Mouse (Mus musculus): Measurements from ENCODE around the gene Faap20. TPM values are rescaled to one million over a fixed set of nuclear protein-coding genes. Genes with fewer than 3 reads are reported as not detected.

Faap20 gene
- polyA plus RNA-seq, 1 experiment from 2014 or later, result 70.4 TPM

- Histone ChIP-seq H3K4me3 (ENCODE audit: low read length) (no peak overlapping the region), H3K4me1 (ENCODE audit: control insufficient read depth, insufficient read depth, low read length) (peaks cover 5% of the 10 kb centered on the region; the same call in 1 of the 2 replicates), H3K36me3 (ENCODE audit: control insufficient read depth, insufficient read depth, low read length) (no peaks in the 10 kb centered on the region), H3K27me3 (replicated peaks; ENCODE audit: control insufficient read depth, insufficient read depth, low read length) (no peaks in the 10 kb centered on the region), H3K9ac (ENCODE audit: low read depth, low read length) (no peak overlapping the region), H3K9me3 (ENCODE audit: control insufficient read depth, low read length) (no peaks in the 10 kb centered on the region), H3K27ac (ENCODE audit: low read length) (no peak overlapping the region), H3K4me2 (ENCODE audit: low read depth, low read length) (no peak overlapping the region)
- 75% methylated on average over 21 of the region's 21 CpGs for WGBS
- no peak; the same call in 1 of the 2 replicates for ATAC-seq
These were observed 51.0 kb downstream of the Faap20 start for GRCm38 (mm10) chr4:155300421-155301097.

- H3K9me3 ChIP-seq (ENCODE audit: control insufficient read depth, low read length), result no peaks in the 10 kb centered on the region
- H3K27me3 ChIP-seq (replicated peaks; ENCODE audit: control insufficient read depth, insufficient read depth, low read length), result no peaks in the 10 kb centered on the region
- H3K9ac ChIP-seq (ENCODE audit: low read depth, low read length), result no peak overlapping the region
- no peaks in the 10 kb centered on the region for H3K36me3 ChIP-seq (ENCODE audit: control insufficient read depth, insufficient read depth, low read length)
- peaks cover 5% of the 10 kb centered on the region; the same call in 1 of the 2 replicates for H3K4me1 ChIP-seq (ENCODE audit: control insufficient read depth, insufficient read depth, low read length)
- no peak for ATAC-seq
- H3K4me2 ChIP-seq (ENCODE audit: low read depth, low read length), result no peak overlapping the region
- H3K27ac ChIP-seq (ENCODE audit: low read length), result no peak overlapping the region
- WGBS, result 86% methylated on average over 7 of the region's 7 CpGs
- H3K4me3 ChIP-seq (ENCODE audit: low read length), result no peak overlapping the region
These were observed 51.5 kb downstream of the Faap20 start for GRCm38 (mm10) chr4:155301098-155301447.

GRCm38 (mm10) chr4:155301965-155302364 is 52.4 kb downstream of the Faap20 start:
- no peak overlapping the region for H3K4me2 ChIP-seq (ENCODE audit: low read depth, low read length)
- H3K4me3 ChIP-seq (ENCODE audit: low read length), result no peak overlapping the region
- no peaks in the 10 kb centered on the region for H3K27me3 ChIP-seq (replicated peaks; ENCODE audit: control insufficient read depth, insufficient read depth, low read length)
- WGBS, result 28% methylated on average over 4 of the region's 4 CpGs
- no peak overlapping the region for H3K9ac ChIP-seq (ENCODE audit: low read depth, low read length)
- no peak; the same call in 1 of the 2 replicates for ATAC-seq
- no peaks in the 10 kb centered on the region for H3K36me3 ChIP-seq (ENCODE audit: control insufficient read depth, insufficient read depth, low read length)
- no peaks in the 10 kb centered on the region for H3K9me3 ChIP-seq (ENCODE audit: control insufficient read depth, low read length)
- no peak overlapping the region for H3K27ac ChIP-seq (ENCODE audit: low read length)
- H3K4me1 ChIP-seq (ENCODE audit: control insufficient read depth, insufficient read depth, low read length), result peaks cover 12% of the 10 kb centered on the region; the same call in 1 of the 2 replicates

GRCm38 (mm10) chr4:155304508-155305096 is 55.0 kb downstream of the Faap20 start:
- Histone ChIP-seq H3K36me3 (ENCODE audit: control insufficient read depth, insufficient read depth, low read length) (no peaks in the 10 kb centered on the region), H3K27me3 (replicated peaks; ENCODE audit: control insufficient read depth, insufficient read depth, low read length) (no peaks in the 10 kb centered on the region), H3K9ac (ENCODE audit: low read depth, low read length) (no peak overlapping the region), H3K4me2 (ENCODE audit: low read depth, low read length) (no peak overlapping the region), H3K9me3 (ENCODE audit: control insufficient read depth, low read length) (no peaks in the 10 kb centered on the region), H3K4me1 (ENCODE audit: control insufficient read depth, insufficient read depth, low read length) (peaks cover 23% of the 10 kb centered on the region), H3K4me3 (ENCODE audit: low read length) (no peak overlapping the region), H3K27ac (ENCODE audit: low read length) (no peak overlapping the region)
- no peak for ATAC-seq
- WGBS, result 89% methylated on average over 7 of the region's 7 CpGs

- no peaks in the 10 kb centered on the region for H3K27me3 ChIP-seq (replicated peaks; ENCODE audit: control insufficient read depth, insufficient read depth, low read length)
- no peak overlapping the region for H3K4me2 ChIP-seq (ENCODE audit: low read depth, low read length)
These were observed 56.0 kb downstream of the Faap20 start for GRCm38 (mm10) chr4:155305531-155306031.

More at GRCm38 (mm10) chr4:155305531-155306031, 56.0 kb downstream of the Faap20 start:
- Histone ChIP-seq H3K4me1 (ENCODE audit: control insufficient read depth, insufficient read depth, low read length) (peaks cover 23% of the 10 kb centered on the region), H3K9ac (ENCODE audit: low read depth, low read length) (no peak overlapping the region), H3K4me3 (ENCODE audit: low read length) (no peak overlapping the region), H3K27ac (ENCODE audit: low read length) (no peak overlapping the region), H3K9me3 (ENCODE audit: control insufficient read depth, low read length) (no peaks in the 10 kb centered on the region), H3K36me3 (ENCODE audit: control insufficient read depth, insufficient read depth, low read length) (no peaks in the 10 kb centered on the region)
- no peak for ATAC-seq
- 74% methylated on average over 8 of the region's 8 CpGs for WGBS

Other genes with a start within 250 kb of the Faap20 start
- gene Plch2, start 193.0 kb upstream of the Faap20 start, polyA plus RNA-seq (2015; fragmentation: Nextera tagmentation; extraction: Ambion mirVana), result 19.8 and 22.9 TPM in 2 replicates
- 28.9 and 30.5 TPM in 2 replicates for gene Pex10, start 182.8 kb upstream of the Faap20 start, polyA plus RNA-seq (2015; fragmentation: Nextera tagmentation; extraction: Ambion mirVana)
- gene Rer1, start 163.4 kb upstream of the Faap20 start, polyA plus RNA-seq (2015; fragmentation: Nextera tagmentation; extraction: Ambion mirVana), result 211 and 216 TPM in 2 replicates
- 3.6 and 4.3 TPM in 2 replicates for gene Morn1, start 163.2 kb upstream of the Faap20 start, polyA plus RNA-seq (2015; fragmentation: Nextera tagmentation; extraction: Ambion mirVana)
- gene Ski, start 27.2 kb upstream of the Faap20 start, polyA plus RNA-seq (2015; fragmentation: Nextera tagmentation; extraction: Ambion mirVana), result 11.4 and 11.7 TPM in 2 replicates
- 32.8 and 38.7 TPM in 2 replicates for gene Prkcz, start 111.6 kb downstream of the Faap20 start, polyA plus RNA-seq (2015; fragmentation: Nextera tagmentation; extraction: Ambion mirVana)
- 0.11 and 0.15 TPM in 2 replicates for gene Gabrd, start 148.3 kb downstream of the Faap20 start, polyA plus RNA-seq (2015; fragmentation: Nextera tagmentation; extraction: Ambion mirVana)
- gene Cfap74, start 159.4 kb downstream of the Faap20 start, polyA plus RNA-seq (2015; fragmentation: Nextera tagmentation; extraction: Ambion mirVana), result 1.4 and 1.5 TPM in 2 replicates
- 4.3 and 7.3 TPM in 2 replicates for gene Tmem52, start 219.3 kb downstream of the Faap20 start, polyA plus RNA-seq (2015; fragmentation: Nextera tagmentation; extraction: Ambion mirVana)
- gene Gnb1, start 241.6 kb downstream of the Faap20 start, polyA plus RNA-seq (2015; fragmentation: Nextera tagmentation; extraction: Ambion mirVana), result 300 and 376 TPM in 2 replicates